Mouse (Mus musculus): ENCODE results near the gene Slc9a9.

DNA sequence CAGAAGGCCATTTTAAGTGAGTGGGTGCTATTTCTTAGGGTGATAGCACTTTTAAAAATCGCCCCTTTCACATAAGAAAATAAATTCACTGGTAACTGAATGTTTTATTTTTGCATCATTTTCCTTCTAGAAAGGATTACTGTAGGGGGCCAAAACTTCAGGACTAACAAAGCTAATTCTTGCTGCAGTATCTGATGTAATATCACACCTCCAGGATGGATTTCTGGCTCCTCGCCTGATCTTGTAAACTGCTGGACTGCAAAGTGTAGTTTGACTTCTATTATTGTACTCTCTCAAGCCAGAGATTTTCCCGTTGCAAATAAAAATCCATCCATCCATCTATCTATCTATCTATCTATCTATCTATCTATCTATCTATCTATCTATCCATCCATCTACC is 174.5 kb downstream of the Slc9a9 start:
- TF ChIP-seq CTCF (IDR thresholded peaks at IDR 0.05; ENCODE audit: low read depth) (no peak), EP300 (IDR thresholded peaks at IDR 0.05; ENCODE audit: low read depth) (no peak)
